Mouse (Mus musculus) forebrain, embryonic 11.5 days (tissue): ENCODE data around the gene Rpl7a. TPM values are rescaled to one million over a fixed set of nuclear protein-coding genes. Genes with fewer than 3 reads are reported as not detected.

Experiments
- ATAC-seq: fragments of 200-750 bp; cut with Nextera tagmentation; replicated peaks from 2 replicates; pipeline ENCODE4 v1.8.0; 2017; ENCODE audit warnings: moderate TSS enrichment; ENCODE audit not compliant: low FRiP score
- DNase-seq: peaks from one replicate; pipeline ENCODE4 v3.0.0-alpha.2; 2017; ENCODE audit warnings: low spot score
- H3K27ac ChIP-seq: fragments of 300-500 bp; sonication (generic); 2 replicates; pipeline ENCODE4 v1.5.1; 2014; ENCODE audit warnings: low read depth, low read length
- H3K27me3 ChIP-seq: fragments of 300-500 bp; sonication (generic); 2 replicates; pipeline ENCODE4 v1.6.1; 2014; ENCODE audit warnings: mild to moderate bottlenecking, low read length, mixed read lengths; ENCODE audit not compliant: control insufficient read depth, insufficient read depth
- H3K36me3 ChIP-seq: fragments of 300-500 bp; sonication (generic); 2 replicates; pipeline ENCODE4 v1.6.1; 2014; ENCODE audit warnings: mild to moderate bottlenecking, low read length, moderate library complexity, mixed read lengths; ENCODE audit not compliant: control insufficient read depth, insufficient read depth
- H3K4me1 ChIP-seq: fragments of 300-500 bp; sonication (generic); replicated peaks from 2 replicates; pipeline ENCODE4 v1.6.1; 2014; ENCODE audit warnings: low read length, mixed read lengths; ENCODE audit not compliant: control insufficient read depth, insufficient read depth
- H3K4me2 ChIP-seq: fragments of 300-500 bp; sonication (generic); 2 replicates; pipeline ENCODE4 v1.6.1; 2014; ENCODE audit warnings: low read depth, mild to moderate bottlenecking, low read length, moderate library complexity, mixed read lengths; ENCODE audit not compliant: severe bottlenecking
- H3K4me3 ChIP-seq: fragments of 300-500 bp; sonication (generic); 2 replicates; pipeline ENCODE4 v1.5.1; 2014; ENCODE audit warnings: low read depth, low read length
- H3K9ac ChIP-seq: fragments of 300-500 bp; sonication (generic); 2 replicates; pipeline ENCODE4 v1.6.1; 2014; ENCODE audit warnings: low read length
- H3K9me3 ChIP-seq: fragments of 300-500 bp; sonication (generic); 2 replicates; pipeline ENCODE4 v1.6.1; 2016; ENCODE audit warnings: low read length, mixed read lengths; ENCODE audit not compliant: control insufficient read depth
- WGBS: fragments of 180-500 bp; shearing (Covaris S2); extraction: QIAGEN DNeasy Blood & Tissue Kit; methylation state at CpG from one replicate; pipeline ENCODE4 v1.1.7; 2014; 5-methylcytosine and 5-hydroxymethylcytosine counted together
- polyA plus RNA-seq: library from polyadenylated mRNA; unstranded; fragments of >200 nt; fragmentation: Nextera tagmentation; extraction: Ambion mirVana; gene quantifications from 2 replicates; pipeline ENCODE4 v1.2.1, GENCODE M21; 2014

Rpl7a gene
- polyA plus RNA-seq, 1 experiment from 2014 or later = 647 TPM

DNA sequence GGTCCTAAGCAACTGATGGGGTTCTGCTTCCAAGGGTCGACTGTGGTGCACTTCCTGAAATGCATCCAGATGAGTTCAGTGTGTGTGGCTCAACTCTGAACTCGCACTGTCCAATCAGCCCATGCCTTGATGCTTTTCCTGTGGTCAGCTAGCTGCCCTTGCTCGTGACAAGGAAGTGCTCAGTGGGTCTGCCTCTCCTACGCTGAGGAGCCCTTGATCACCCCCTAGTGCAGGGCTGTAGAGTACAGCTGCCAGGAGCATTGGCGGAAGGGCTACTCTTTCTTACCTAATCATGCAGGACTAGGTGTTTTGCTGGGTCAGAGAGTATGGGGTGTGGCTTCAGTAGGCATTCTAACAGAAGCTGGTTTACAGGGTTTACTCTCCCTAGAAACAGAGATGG lies 31.0 kb downstream of the Rpl7a start:
- no peak for ATAC-seq
- Histone ChIP-seq H3K4me3 (no peak overlapping the region), H3K36me3 (no peaks in the 10 kb centered on the region), H3K9me3 (no peaks in the 10 kb centered on the region), H3K4me1 (no peaks in the 10 kb centered on the region), H3K9ac (no peak overlapping the region), H3K27me3 (no peaks in the 10 kb centered on the region), H3K27ac (no peak overlapping the region), H3K4me2 (no peak overlapping the region)
- WGBS = 53% methylated on average over 5 of the region's 5 CpGs
- no peak for DNase-seq

DNA sequence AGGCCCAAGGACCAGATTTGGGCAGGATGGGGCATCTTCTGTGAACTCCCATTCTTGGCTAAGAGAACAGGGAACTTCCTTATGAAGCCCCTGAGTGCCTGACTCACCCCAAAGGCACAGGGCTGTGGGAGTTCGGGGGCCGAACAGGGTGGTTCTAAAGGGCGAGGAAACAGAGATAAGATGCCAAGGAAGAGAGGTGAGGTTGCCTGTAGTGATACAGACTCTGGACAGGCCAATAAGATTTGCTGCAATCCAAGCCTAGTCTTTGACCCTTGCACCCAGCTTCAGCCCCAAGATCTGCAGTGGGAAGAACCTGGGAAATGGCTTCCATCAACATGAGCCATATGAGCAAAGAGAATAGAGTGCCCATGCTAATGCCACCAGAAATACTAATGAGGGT lies 32.7 kb downstream of the Rpl7a start:
- 82% methylated on average over 3 of the region's 3 CpGs for WGBS
- no peak for DNase-seq
- Histone ChIP-seq H3K4me1 (no peaks in the 10 kb centered on the region), H3K9me3 (no peaks in the 10 kb centered on the region), H3K9ac (no peak overlapping the region), H3K27me3 (no peaks in the 10 kb centered on the region), H3K27ac (no peak overlapping the region), H3K4me3 (no peak overlapping the region), H3K36me3 (no peaks in the 10 kb centered on the region), H3K4me2 (no peak overlapping the region)
- no peak for ATAC-seq

- DNase-seq (no peak), ATAC-seq (no peak)
- Histone ChIP-seq H3K27me3 (no peaks in the 10 kb centered on the region), H3K4me3 (no peak overlapping the region), H3K9ac (no peak overlapping the region), H3K27ac (no peak overlapping the region), H3K4me1 (no peaks in the 10 kb centered on the region), H3K9me3 (no peaks in the 10 kb centered on the region), H3K4me2 (no peak overlapping the region), H3K36me3 (peaks cover 6% of the 10 kb centered on the region; the same call in 1 of the 2 replicates)
- 83% methylated on average over 2 of the region's 2 CpGs for WGBS
Measured at GRCm38 (mm10) chr2:26950411-26950810, 39.8 kb downstream of the Rpl7a start.

DNA sequence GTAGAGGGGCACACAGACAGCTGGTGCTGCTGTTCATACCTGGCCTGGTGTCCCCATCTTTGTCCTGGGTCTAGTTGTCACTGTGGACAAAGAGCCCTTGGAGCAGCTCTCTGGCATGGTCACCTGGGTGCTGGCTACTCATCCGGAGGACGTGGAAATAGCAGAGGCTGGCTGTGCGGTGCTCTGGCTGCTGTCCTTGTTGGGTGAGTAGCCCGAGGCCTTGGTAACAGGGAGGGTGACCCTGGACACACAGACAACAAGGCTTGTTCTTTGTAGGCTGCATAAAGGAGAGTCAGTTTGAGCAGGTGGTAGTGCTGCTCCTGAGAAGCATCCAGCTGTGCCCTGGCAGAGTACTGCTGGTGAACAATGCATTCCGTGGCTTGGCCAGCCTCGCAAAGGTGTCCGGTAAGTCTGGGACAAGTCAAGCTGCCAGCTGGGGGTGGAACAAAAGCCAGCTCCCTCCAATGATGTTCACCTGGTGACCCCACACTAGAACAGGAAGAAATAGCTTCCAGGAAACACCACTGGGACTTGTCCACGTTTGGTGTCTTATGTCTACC lies 40.9 kb downstream of the Rpl7a start:
- no peak overlapping the region for H3K9ac ChIP-seq
- ATAC-seq = no peak
- no peak overlapping the region for H3K27ac ChIP-seq
- DNase-seq = no peak
- no peak overlapping the region for H3K4me3 ChIP-seq
- H3K4me1 ChIP-seq = no peaks in the 10 kb centered on the region
- no peak overlapping the region for H3K4me2 ChIP-seq
- no peaks in the 10 kb centered on the region for H3K9me3 ChIP-seq
- no peaks in the 10 kb centered on the region for H3K27me3 ChIP-seq
- peaks cover 6% of the 10 kb centered on the region; the same call in 1 of the 2 replicates for H3K36me3 ChIP-seq
- 88% methylated on average over 8 of the region's 8 CpGs for WGBS

- H3K4me1 ChIP-seq = no peaks in the 10 kb centered on the region
- peaks cover 6% of the 10 kb centered on the region; the same call in 1 of the 2 replicates for H3K36me3 ChIP-seq
- no peak overlapping the region for H3K4me3 ChIP-seq
- no peaks in the 10 kb centered on the region for H3K27me3 ChIP-seq
- H3K4me2 ChIP-seq = no peak overlapping the region
- no peaks in the 10 kb centered on the region for H3K9me3 ChIP-seq
- WGBS = 92% methylated on average over 4 of the region's 4 CpGs
- DNase-seq = no peak
- H3K9ac ChIP-seq = no peak overlapping the region
- H3K27ac ChIP-seq = no peak overlapping the region
- ATAC-seq = no peak
Measured at GRCm38 (mm10) chr2:26952193-26952592, 41.6 kb downstream of the Rpl7a start.

DNA sequence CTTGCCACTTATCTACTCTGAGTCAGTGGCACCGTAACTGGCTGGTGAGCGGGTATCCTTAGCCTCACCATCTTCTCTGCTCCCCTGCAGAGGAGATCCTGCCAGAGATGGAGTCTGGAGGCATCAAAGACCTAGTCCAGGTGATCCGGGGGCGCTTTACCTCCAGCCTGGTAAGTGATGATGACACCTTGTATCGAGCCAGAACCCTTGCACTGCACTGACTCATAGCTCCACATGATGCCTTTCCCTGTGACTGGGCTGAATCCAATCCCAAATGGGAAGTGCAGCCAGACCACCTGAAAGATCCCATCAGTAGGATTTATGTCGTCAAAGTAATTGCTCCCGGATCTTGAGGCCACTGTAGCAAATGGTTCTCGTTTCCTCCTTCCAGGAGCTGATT lies 42.3 kb downstream of the Rpl7a start:
- 96% methylated on average over 8 of the region's 8 CpGs for WGBS
- Histone ChIP-seq H3K9ac (no peak overlapping the region), H3K27me3 (no peaks in the 10 kb centered on the region), H3K9me3 (no peaks in the 10 kb centered on the region), H3K27ac (no peak overlapping the region), H3K4me1 (no peaks in the 10 kb centered on the region), H3K36me3 (peaks cover 10% of the 10 kb centered on the region; the same call in 1 of the 2 replicates), H3K4me2 (no peak overlapping the region), H3K4me3 (no peak overlapping the region)
- ATAC-seq (no peak), DNase-seq (no peak)

GRCm38 (mm10) chr2:26954735-26955395 lies 44.3 kb downstream of the Rpl7a start:
- peaks cover 16% of the 10 kb centered on the region; the same call in 1 of the 2 replicates for H3K36me3 ChIP-seq
- no peak overlapping the region for H3K4me2 ChIP-seq
- 97% methylated on average over 2 of the region's 2 CpGs for WGBS
- H3K9ac ChIP-seq = no peak overlapping the region
- no peak for ATAC-seq
- H3K4me3 ChIP-seq = no peak overlapping the region
- no peak for DNase-seq
- no peaks in the 10 kb centered on the region for H3K9me3 ChIP-seq
- no peaks in the 10 kb centered on the region for H3K4me1 ChIP-seq
- H3K27ac ChIP-seq = no peak overlapping the region
- no peaks in the 10 kb centered on the region for H3K27me3 ChIP-seq

DNA sequence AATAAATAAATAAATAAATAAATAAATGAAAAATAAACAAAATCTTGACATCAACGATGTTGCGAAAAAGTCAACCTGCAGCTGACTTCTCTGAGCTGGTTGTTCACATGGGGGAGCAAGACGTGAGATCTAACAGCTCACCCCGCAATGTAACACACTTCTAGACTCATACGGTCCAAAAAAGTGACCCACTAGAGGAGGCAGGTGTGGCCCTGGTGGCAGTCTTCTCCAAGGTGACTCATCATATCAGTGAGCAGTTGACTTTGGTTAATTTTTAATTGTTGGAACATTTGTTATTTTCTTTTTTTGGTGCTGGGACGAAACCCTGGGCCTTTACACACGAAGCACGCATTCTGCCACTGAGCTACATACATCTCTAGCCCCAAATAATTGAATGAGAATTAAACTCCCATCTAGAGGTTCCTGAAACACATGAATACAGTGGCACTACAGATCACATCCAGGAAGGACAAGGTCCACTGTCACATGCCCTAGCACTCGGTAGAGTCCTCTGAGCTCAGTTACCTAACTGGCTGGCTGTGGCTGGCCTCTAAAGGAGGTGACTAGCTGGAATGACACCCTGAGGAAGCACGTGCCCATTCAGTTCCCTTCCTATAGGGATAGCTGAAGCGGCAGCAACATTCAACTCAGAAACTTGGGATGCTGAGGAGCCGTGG lies 46.4 kb downstream of the Rpl7a start:
- no peaks in the 10 kb centered on the region for H3K9me3 ChIP-seq
- H3K27me3 ChIP-seq = no peaks in the 10 kb centered on the region
- no peak for DNase-seq
- no peak overlapping the region for H3K9ac ChIP-seq
- H3K4me3 ChIP-seq = no peak overlapping the region
- peaks cover 16% of the 10 kb centered on the region; the same call in 1 of the 2 replicates for H3K36me3 ChIP-seq
- H3K4me2 ChIP-seq = no peak overlapping the region
- H3K27ac ChIP-seq = no peak overlapping the region
- no peaks in the 10 kb centered on the region for H3K4me1 ChIP-seq
- ATAC-seq = no peak
- WGBS = 96% methylated on average over 12 of the region's 12 CpGs
